Mouse (Mus musculus) ES-CJ7 (cell line): Measurements from ENCODE around the gene Tmbim4.

Experiments
- DNase-seq: peaks from one replicate; pipeline ENCODE4 v3.0.0; 2011; ENCODE audit warnings: low read depth, low spot score

Gene Tmbim4

DNA sequence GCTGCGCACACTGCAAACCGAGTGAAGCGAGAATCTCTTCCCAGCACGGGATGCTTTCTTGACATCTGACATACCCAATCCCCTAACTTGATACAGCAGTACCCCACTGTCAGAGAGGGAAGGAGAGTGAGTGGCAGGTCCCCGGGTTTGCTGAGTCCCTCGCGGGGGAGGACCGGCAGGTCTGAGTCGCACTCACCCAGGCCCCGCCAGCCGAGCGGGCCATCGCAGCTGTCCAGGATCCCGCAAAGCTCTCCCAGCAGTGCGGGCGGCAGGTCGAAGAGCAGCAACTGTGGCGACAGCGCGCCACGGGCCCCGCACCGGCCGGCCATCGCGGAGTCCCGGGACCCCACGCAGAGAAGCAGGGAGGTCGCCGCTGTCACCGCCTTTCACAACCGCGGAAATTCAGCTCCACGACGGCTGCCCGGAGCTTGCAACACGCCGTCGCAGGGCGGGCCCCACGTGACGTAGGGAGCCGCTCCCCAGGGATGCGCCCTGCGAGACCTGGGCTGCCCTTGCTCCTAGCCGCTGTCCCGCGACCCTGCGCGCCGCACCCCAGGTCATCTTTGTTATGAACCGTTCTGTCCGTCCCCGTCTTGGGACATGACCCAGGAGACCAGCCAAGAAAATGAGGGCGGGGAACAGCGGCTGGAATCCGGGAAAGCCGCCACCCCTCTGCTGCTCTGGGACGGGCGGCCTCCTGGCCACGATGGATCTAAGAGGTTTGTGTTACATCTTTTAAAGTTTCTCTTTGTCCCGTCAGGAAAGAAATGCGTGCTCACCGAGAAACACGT, at the start of gene Tmbim4:
Gene Tmbim4 (plus strand): TSS at position 460 of the 791 bp plus-strand sequence.
- peak; percentile 50 for DNase-seq

DNA sequence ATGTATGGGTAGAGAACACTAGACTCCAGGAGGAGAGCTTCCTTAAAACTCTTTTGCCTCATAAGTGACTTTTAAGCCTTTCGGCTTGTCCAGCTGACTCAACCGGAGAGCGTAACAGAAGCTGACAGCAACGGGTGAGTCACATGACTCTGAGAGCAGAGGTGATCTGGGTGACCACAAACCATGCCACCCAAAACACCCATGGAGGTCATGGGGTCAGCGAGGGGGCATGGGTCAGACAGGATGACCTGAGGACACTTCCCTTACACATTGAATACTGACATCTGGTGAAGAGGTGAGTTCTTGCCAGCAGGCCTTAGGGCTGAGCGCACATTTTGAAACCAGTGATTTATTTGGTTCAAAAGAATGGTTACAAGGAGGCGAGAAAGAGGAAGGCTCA, 49.7 kb upstream of the Tmbim4 start:
- DNase-seq, result no peak

GRCm38 (mm10) chr10:120153911-120154310, 47.5 kb upstream of the Tmbim4 start:
- DNase-seq, result peak; percentile 43

GRCm38 (mm10) chr10:120160533-120160932, 40.9 kb upstream of the Tmbim4 start:
- DNase-seq, result no peak

DNA sequence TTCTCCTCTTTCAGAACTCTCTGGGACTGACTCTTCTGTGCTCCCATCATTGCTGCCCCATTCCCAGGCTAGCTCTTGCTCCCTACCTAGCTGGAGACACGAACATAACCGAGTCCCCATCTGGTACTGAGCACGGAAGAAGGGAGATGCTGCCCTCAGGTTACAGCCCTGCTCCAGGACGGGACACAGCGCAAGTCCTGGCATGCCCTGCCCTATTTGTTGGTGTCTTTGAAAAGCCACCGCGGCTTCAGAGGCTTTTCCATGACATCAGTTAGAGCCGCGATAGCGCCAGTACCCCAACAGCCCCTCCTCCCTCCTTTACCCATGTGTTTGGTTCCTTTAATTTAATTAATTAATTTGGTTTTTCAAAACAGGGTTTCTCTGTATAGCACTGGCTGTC, 38.5 kb upstream of the Tmbim4 start:
- peak; percentile 47 for DNase-seq

DNA sequence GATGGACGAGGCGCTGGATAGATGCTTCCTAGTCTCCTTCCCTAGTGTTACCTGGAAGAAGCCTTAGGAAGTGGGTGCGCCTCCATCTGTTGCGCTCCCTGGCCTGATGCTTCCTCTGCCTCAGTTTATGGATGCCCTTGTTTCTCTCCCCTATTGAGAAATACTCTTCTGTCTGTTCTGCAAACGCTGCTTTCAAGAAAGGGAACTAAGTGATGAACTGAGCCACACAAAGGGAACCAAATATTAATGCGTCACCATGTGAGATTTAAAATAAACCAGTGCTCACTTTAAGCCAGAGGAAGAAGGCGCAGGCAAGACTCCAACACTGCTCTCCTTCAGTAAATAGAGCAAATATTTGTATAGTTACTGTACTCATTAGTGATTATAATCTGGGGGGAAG, 37.9 kb upstream of the Tmbim4 start:
- no peak for DNase-seq

- DNase-seq, result peak; percentile 49
Measured at GRCm38 (mm10) chr10:120164931-120165792, 36.2 kb upstream of the Tmbim4 start.

DNA sequence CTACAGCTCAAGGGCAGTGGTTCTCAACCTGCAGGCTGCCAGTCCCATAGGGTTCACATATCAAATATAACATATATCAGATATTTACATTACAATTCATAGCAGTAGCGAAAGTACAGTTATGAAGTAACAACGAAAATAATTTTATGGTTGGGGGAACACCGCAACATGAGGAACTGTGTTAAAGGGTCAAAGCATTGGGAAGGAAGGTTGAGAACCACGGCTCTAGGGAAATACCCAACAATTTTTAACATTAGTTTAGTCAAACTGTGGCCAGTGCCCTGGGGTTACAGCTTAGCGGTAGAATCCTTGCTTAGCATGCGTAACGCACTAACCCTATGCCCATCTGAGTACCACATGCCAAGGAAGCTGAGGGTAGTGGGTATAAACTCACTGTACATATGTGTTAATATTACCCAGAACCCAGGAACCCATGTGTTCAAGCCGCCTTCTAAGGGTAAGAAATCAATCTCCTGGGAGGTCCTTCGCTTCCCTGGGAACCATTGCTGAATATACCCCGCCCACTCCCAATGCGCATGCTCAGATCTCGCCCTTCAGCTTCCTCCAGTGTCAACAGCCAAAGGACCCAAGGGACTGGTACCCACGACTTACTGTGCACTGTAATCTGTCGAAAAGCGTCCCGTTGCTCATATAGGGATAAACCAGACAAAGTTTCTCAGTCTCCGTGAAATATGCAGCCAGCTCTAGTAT, 35.4 kb upstream of the Tmbim4 start:
- peak; percentile 91 for DNase-seq

- DNase-seq, result no peak
Measured at GRCm38 (mm10) chr10:120168070-120168469, 33.3 kb upstream of the Tmbim4 start.

DNA sequence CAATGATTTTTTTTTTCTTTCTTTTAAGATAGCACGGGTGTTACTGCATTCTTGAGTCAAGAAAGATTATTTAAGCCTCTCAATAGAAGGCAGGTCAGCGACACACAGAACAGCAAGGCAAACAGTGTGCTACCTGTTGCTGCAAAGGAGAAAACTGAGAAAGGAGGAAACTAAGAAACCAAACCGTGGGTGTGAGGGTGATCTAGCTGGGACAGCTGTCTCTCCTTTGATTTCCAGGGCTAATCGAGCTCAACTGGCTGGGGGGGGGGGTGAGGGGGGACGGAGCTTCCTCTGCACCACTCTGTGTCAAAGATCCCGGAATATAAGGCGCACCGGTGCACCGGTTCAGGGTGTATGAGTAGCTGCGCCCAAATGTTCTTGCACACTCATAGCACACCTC, 32.3 kb upstream of the Tmbim4 start:
- no peak for DNase-seq

GRCm38 (mm10) chr10:120169841-120170240, 31.5 kb upstream of the Tmbim4 start:
- DNase-seq, result peak; percentile 51

DNA sequence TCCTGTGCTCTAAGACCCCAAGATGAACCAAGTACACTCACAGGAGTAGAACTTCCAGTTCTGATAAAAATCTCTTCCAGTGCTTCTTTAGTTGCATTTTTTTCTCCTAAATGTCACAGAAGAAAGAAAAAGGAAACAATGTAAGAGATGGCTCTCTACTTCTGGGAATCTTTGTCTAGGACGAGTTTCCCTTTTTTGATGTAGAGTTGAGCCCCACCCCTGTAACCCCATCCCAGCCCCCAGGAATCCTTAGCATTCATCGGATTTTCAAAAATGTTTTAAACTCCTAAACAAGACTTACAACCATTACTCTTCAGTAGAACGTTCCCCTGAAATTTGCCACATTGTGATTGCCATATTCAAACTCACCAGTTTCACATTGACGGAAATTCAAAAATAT, 31.1 kb upstream of the Tmbim4 start:
- peak; percentile 57 for DNase-seq

GRCm38 (mm10) chr10:120171340-120171739, 30.1 kb upstream of the Tmbim4 start:
- peak; percentile 99 for DNase-seq

DNA sequence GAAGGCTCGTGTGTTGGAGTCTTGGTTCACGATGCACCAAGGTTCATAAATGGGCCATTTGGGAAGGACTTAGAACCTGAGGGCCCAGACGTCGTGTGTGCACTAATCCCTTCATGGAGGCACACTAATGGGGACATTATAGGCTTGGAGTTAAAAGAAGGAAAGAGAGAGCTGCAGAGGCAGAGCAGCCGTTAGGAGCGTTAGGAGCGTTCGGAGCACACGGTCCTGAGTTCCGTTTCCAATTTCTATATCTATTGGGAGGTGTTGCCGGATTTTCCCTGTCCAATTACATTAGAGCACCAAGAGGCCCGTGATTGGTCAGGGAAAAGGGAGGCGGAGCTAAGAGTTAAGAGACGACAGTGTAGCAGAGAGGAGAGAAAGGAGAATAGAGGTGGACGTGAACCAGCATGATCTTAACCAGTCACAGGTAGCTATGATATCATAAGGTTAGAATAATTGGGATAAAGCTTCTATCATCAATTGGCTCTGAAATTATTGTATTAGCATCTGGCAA, 27.1 kb upstream of the Tmbim4 start:
- DNase-seq, result no peak

DNA sequence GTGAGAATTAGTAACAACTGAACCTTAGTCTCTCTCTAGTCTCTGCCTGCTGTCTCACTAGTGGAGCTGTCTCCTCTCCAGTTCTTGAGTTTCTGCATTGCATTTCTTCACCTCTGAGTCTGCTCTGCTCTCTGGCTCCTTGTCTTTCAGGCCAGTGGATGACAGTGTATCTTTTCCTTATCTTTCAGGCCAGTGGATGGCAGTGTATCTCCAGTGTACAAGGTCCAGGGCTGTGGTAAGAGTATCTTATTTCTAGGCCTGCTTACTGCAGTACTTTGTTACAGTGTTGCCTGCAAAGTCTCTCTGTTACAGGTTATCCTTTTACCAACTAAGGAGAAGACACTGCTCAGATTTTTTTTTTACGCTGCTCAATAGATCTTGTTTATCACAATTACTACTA, 18.5 kb upstream of the Tmbim4 start:
- DNase-seq, result peak; percentile 44

DNA sequence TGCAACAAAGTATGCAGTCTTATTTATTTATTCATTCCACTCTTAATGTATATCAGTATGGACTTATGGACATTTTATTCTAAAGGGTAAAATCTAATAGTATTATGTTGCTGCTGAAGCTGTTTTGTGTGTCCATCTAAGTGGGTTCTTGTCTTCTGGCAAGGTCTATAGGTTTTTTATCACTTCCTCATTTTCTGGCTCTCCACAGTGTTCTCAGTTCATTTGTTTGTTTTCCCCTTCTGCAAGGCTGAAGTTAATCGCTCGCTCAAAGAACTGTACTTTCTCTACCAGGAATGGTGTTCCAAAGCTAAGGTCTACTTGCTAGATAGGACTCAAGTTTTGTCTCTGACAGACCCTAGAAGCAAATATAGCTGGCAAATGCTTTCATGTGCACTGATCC, 18.0 kb upstream of the Tmbim4 start:
- DNase-seq, result no peak

DNA sequence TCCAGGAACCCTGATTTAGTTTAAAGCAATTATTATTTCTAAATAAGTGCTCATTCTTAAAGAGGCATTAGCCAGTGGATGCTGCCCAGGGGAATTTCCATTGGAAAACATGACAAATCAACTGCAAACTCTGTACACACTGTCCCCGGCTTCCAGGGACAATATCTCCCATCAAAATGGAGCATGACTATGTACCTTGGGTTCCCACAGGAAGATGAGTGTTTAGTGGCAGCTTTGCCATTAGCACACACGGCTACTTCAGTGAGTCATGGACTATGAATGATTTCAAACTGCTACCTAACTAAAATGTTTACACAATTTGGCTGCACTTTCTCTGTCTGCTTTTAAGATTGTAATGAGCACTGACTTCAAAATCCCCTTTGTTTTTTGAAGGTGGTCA, 12.9 kb upstream of the Tmbim4 start:
- DNase-seq, result no peak

DNA sequence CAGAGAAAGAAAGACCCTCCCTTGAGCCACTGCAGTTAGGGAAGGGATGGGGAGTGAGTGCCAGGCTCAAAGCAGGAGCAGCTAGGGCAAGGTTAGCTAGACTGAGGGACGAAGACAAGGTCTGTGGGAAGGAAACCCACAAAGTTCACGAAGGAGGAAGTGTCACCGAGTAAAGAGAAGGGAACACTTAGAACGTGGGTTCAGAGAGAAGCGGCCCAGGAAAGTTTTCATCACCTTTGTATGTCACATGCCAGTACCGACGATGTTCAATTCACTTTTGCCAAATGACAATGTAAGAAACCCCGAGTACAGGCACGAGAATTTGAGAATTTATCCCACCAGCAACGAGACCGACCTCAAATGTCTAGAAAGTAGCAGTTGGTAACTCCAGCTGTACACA, 12.1 kb upstream of the Tmbim4 start:
- no peak for DNase-seq

DNA sequence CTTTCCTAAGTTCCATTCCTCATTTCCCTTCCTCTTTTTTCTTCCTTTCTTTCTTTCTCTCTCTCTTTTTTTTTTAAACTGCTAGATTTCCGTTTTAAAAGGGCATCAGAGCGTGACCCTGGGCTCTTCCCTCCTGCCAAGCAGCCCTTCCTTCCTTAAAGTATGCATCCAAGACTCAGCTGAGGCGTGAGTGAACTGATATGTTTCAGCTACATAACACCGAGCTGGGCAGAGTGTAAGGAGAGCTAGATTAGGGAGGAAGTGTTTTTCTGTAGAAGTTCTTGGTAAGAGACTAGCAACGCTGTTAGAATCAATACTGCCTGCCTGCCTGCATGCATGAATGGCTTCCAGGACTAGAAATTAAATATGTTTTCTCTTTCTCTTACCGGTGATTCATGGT, 11.6 kb upstream of the Tmbim4 start:
- no peak for DNase-seq

DNA sequence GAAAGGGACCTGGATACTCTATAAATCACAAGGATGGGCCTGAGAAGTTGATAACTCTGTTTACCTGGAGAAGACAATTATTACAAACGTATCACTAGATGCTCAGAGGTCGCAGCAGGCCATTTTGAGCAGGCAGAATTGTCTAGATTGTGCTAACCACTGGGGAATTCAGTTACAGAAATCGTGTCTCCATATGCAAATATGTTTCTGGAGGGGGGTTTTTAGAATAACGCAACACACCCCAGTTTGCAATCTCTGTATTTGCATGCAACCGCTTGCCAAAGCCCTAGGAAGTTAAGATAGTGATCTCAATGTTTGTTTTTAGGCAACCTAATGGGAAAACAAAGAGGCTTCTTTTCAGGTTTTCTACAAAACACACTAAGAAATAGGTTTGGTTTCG, 10.2 kb upstream of the Tmbim4 start:
- no peak for DNase-seq

DNA sequence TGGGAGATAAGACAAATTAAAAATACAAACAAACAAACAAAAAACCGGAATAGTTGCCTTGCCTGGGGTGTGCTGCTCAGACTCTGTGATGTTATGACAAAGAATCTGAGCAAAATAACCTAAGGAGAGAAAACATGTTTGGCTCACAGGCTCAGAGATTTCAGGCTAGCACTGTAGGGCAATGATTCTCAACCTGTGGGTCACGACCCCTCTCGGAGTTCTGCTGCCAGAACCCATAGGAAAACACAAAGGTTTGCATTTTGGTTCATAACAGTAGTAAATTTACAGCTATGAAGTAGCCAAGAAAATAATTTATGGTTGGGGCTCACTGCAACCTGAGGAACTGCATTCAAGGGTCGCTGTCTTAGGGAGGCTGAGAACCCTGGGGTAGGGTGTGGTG, 9.1 kb upstream of the Tmbim4 start:
- no peak for DNase-seq

DNA sequence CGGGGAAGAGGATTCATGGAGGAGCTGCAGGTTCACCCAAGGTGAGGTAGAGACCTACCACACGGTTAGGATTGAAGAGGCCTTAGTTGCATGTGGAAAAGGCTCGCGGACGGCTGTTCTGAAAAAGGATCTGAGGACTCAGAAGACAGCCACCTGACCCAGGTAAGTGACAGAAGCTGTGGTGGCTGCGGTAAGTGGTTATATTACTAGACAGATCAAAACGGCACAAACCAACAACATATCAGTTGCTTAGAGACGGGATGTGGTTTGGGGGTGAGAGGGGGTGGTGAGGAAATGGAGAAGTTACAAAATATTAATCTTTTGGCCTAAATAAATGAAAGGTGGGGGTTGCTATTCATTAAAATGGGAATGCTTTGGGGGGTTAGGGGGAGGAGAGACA, 8.1 kb upstream of the Tmbim4 start:
- DNase-seq, result no peak
